Mouse (Mus musculus) neural tube, embryonic 12.5 days (tissue): ENCODE measurements around the gene Sorl1. TPM values are rescaled to one million over a fixed set of nuclear protein-coding genes. Genes with fewer than 3 reads are reported as not detected.
A peak's percentile ranks its signal among the peaks of the same experiment; 100 is the strongest.

ENCODE experiments used
- ATAC-seq: fragments of 200-750 bp; cut with Nextera tagmentation; 2 replicates; pipeline ENCODE4 v1.8.0; 2017; ENCODE audit warnings: low read depth, mild to moderate bottlenecking, moderate TSS enrichment, moderate library complexity; ENCODE audit not compliant: low FRiP score
- H3K27ac ChIP-seq: fragments of 300-500 bp; sonication (generic); 2 replicates; pipeline ENCODE4 v1.5.1; 2016
- H3K27me3 ChIP-seq: fragments of 300-500 bp; sonication (generic); replicated peaks from 2 replicates; pipeline ENCODE4 v1.6.1; 2016; ENCODE audit warnings: mild to moderate bottlenecking
- H3K36me3 ChIP-seq: fragments of 300-500 bp; sonication (generic); 2 replicates; pipeline ENCODE4 v1.6.1; 2016; ENCODE audit warnings: mild to moderate bottlenecking
- H3K4me1 ChIP-seq: fragments of 300-500 bp; sonication (generic); 2 replicates; pipeline ENCODE4 v1.6.1; 2016
- H3K4me2 ChIP-seq: fragments of 300-500 bp; sonication (generic); replicated peaks from 2 replicates; pipeline ENCODE4 v1.6.1; 2016; ENCODE audit warnings: mild to moderate bottlenecking
- H3K4me3 ChIP-seq: fragments of 300-500 bp; sonication (generic); 2 replicates; pipeline ENCODE4 v1.5.1; 2016
- H3K9ac ChIP-seq: fragments of 300-500 bp; sonication (generic); 2 replicates; pipeline ENCODE4 v1.6.1; 2016; ENCODE audit warnings: mild to moderate bottlenecking
- H3K9me3 ChIP-seq: fragments of 300-500 bp; sonication (generic); 2 replicates; pipeline ENCODE4 v1.6.1; 2016; ENCODE audit warnings: mild to moderate bottlenecking
- WGBS: fragments of 180-500 bp; shearing (Covaris S2); methylation state at CpG from one replicate; pipeline ENCODE4 v1.1.7; 2016; 5-methylcytosine and 5-hydroxymethylcytosine counted together
- polyA plus RNA-seq: library from polyadenylated mRNA; unstranded; fragments of >200 nt; fragmentation: Nextera tagmentation; extraction: Ambion mirVana; gene quantifications from 2 replicates; pipeline ENCODE4 v1.2.1, GENCODE M21; 2016

Gene Sorl1
- 16.4 and 16.6 TPM in 2 replicates for polyA plus RNA-seq

DNA sequence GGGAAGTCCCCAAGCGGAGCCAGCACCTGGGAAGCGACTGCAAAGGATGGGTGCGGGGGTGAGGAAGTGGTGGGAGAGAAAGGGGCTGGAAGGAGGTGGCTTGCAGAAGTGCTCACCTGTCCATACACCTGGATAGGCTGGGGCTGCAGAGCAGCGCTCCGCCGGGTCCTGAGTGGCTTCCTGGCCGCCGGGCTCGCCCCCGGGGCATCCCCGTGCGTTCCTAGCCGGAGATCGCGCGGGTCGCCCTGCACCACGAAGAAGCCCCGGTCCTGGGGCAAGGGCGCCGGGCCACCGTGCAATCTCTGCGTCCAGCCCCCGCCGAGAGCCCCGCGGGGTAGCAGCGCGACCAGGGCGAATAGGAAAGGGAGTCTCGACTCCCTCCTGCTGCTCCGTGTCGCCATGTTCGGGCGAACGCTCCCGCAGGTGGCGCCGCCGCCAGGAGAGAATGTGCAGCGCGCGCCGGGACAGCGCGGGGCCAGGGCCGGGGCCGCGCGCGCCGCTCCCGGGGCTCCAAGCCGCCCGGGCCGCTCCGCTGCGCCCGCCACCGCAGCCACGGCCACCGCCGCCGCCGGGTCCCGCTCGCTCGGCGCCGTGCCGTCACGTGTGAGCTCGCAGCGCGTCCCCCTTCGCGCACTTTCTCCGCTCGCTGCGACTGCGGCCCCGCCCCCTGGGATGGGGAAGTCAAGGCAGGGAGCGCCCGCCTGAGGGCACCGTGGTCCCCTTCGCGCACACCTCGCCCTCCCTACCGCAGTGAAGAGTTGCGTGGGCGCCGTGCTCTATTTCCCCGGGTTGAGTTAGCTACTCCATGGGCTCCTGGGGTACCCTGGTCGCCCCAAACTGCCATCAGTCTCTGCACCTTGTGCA lies at the start of gene Sorl1:
Sorl1 (minus strand) TSS at position 585 of the 864 bp plus-strand sequence.
- Histone ChIP-seq H3K4me2 (peak within 1 kb of the TSS; percentile 96), H3K27me3 (no peaks in the 10 kb centered on the region; the same call in 1 of the 2 replicates), H3K9me3 (no peaks in the 10 kb centered on the region), H3K9ac (peak within 1 kb of the TSS; percentile 88), H3K4me3 (peak within 1 kb of the TSS; percentile 61), H3K4me1 (peaks cover 26% of the 10 kb centered on the region), H3K36me3 (no peaks in the 10 kb centered on the region), H3K27ac (peak within 1 kb of the TSS; percentile 15; the same call in 1 of the 2 replicates)
- ATAC-seq = peak; percentile 80
- under 1% methylated on average over 92 of the region's 94 CpGs for WGBS

DNA sequence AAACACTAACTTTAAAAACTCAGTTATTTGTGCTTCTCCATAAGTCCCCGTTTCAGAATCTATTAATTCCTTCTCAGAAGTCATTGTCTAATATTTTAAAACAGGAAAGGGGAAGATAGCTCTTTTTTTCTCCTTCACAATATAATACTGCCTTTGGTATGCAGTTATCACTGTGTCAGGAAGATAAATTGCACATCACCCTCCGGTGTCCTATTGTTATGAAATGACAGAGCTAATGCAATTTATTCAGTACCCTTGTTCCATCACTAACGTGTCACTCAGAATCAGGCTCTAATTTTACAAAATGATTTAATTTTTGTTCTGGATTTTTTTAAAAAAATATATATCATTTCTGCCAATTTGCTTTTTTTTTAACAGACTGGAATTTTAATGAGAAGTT lies 49.7 kb upstream of the Sorl1 start:
- H3K27ac ChIP-seq = no peak overlapping the region
- 66% methylated on average over 3 of the region's 3 CpGs for WGBS
- no peak for ATAC-seq
- H3K4me3 ChIP-seq = no peak overlapping the region
- H3K4me1 ChIP-seq = peaks cover under 1% of the 10 kb centered on the region; the same call in 1 of the 2 replicates
- H3K9me3 ChIP-seq = no peaks in the 10 kb centered on the region
- H3K9ac ChIP-seq = no peak overlapping the region
- no peaks in the 10 kb centered on the region for H3K36me3 ChIP-seq
- H3K27me3 ChIP-seq = no peaks in the 10 kb centered on the region
- H3K4me2 ChIP-seq = no peak overlapping the region

DNA sequence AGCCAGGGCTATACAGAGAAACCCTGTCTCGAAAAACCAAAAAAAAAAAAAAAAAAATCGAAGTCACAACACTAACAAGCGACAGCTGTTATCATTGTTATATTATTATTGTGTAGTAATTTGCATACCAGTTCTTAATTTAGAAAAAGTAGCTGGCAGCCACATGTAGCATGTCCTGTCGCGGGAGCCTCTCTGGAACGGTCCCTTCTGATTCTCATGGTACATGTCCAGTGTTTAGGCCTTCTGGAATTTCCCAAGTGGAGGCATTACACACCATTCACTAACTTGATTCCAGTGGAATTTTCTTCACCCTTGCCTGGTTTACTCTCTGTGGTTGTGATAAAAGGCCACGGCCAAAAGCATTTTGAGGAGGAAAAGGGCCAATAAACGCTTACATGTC lies 45.4 kb upstream of the Sorl1 start:
- WGBS = 90% methylated on average over 8 of the region's 8 CpGs
- Histone ChIP-seq H3K4me3 (no peak overlapping the region), H3K9me3 (0 out of 2 replicates have a peak, but pooled peaks cover 9% of the 10 kb centered on the region), H3K4me1 (no peaks in the 10 kb centered on the region), H3K27me3 (no peaks in the 10 kb centered on the region), H3K9ac (no peak overlapping the region), H3K4me2 (no peak overlapping the region), H3K27ac (no peak overlapping the region), H3K36me3 (no peaks in the 10 kb centered on the region)
- no peak for ATAC-seq

DNA sequence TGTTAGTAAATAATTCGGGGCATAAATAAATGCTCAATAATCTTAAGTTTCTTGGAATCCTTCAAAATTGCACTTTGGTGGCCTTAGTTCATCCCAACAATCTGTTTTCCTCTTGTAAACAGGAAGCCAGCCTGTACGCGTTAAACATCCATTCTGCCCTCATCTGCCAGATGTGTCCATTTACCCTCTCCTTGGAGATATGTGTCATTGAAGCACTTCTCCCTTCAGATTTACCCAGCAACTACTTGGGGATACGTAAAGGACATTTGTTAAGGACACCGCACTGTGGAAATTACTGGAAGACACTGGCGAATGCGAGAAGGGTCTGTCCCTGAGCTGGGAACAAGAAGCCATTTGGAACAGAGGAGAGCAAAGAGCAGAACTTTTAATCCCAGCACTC lies 44.9 kb upstream of the Sorl1 start:
- Histone ChIP-seq H3K4me3 (no peak overlapping the region), H3K4me1 (no peaks in the 10 kb centered on the region), H3K4me2 (no peak overlapping the region), H3K9me3 (0 out of 2 replicates have a peak, but pooled peaks cover 9% of the 10 kb centered on the region), H3K27ac (no peak overlapping the region), H3K9ac (no peak overlapping the region), H3K36me3 (no peaks in the 10 kb centered on the region), H3K27me3 (no peaks in the 10 kb centered on the region)
- 93% methylated on average over 7 of the region's 7 CpGs for WGBS
- ATAC-seq = no peak

DNA sequence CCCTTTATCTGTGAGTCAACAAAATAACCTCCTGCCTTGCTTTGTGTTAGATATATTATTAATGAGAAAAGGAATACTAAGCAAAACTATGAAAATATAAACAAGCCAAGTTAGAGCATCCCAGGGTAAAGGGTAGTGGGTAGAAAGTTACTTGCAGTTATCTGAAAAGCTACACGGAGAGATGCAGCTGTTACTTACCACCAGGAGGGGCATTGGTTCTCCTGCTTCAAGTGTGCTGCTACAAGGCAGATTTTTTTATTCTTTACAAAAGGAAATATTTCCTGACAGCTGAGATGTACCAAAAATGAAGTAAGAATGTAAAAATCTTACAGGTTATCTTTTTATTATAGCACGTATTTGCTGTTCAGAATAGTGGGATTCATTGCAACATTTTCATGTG lies 40.8 kb upstream of the Sorl1 start:
- Histone ChIP-seq H3K27ac (no peak overlapping the region), H3K4me3 (no peak overlapping the region), H3K27me3 (no peaks in the 10 kb centered on the region), H3K36me3 (no peaks in the 10 kb centered on the region), H3K9ac (no peak overlapping the region), H3K9me3 (0 out of 2 replicates have a peak, but pooled peaks cover 9% of the 10 kb centered on the region), H3K4me1 (no peaks in the 10 kb centered on the region), H3K4me2 (no peak overlapping the region)
- ATAC-seq = no peak
- 81% methylated on average over 2 of the region's 2 CpGs for WGBS

DNA sequence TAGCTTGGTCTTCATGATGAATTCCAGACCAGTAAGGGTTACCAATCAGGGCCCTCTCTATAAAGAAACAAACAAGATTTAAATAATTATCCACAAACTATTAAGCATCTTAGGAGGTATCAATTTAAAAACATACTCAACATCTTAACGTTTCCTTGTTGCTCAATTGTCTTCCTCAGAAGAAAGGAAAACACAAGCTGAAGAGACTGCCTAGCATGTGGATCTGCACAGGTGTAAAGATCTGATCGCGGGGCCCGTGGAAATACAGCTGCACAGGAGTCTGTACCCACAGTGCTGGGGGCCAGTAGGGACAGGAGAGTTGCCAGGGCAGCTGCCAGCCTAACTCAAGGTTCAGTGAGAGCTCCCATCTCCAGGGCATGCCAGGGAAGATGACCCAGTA lies 38.9 kb upstream of the Sorl1 start:
- Histone ChIP-seq H3K36me3 (no peaks in the 10 kb centered on the region), H3K27ac (no peak overlapping the region), H3K9ac (no peak overlapping the region), H3K27me3 (no peaks in the 10 kb centered on the region), H3K9me3 (0 out of 2 replicates have a peak, but pooled peaks cover 9% of the 10 kb centered on the region), H3K4me2 (no peak overlapping the region), H3K4me3 (no peak overlapping the region), H3K4me1 (no peaks in the 10 kb centered on the region)
- ATAC-seq = no peak
- WGBS = 75% methylated on average over 4 of the region's 4 CpGs

DNA sequence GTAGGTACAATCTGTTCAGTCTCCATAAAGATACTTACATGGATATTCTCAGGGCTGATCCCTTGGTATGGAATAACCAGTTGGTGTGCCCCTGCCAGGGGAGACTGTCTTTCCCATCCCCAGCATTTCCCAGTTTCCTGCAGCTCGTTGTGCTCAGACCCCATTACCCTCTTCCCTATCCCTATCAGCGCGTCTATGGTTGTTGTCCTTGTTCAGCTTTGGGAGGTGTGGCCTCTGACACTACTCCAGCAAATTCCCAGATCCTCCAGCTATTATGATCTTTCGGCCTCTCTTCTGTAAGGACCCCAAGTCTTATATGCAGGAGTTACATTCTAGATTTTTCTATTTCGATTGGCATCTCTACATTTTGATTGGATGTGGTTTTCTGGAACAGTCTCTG lies 35.3 kb upstream of the Sorl1 start:
- Histone ChIP-seq H3K9me3 (no peaks in the 10 kb centered on the region), H3K36me3 (no peaks in the 10 kb centered on the region), H3K27me3 (no peaks in the 10 kb centered on the region), H3K27ac (no peak overlapping the region), H3K4me3 (no peak overlapping the region), H3K4me2 (no peak overlapping the region), H3K9ac (no peak overlapping the region), H3K4me1 (no peaks in the 10 kb centered on the region)
- 66% methylated on average over 5 of the region's 5 CpGs for WGBS
- no peak for ATAC-seq

DNA sequence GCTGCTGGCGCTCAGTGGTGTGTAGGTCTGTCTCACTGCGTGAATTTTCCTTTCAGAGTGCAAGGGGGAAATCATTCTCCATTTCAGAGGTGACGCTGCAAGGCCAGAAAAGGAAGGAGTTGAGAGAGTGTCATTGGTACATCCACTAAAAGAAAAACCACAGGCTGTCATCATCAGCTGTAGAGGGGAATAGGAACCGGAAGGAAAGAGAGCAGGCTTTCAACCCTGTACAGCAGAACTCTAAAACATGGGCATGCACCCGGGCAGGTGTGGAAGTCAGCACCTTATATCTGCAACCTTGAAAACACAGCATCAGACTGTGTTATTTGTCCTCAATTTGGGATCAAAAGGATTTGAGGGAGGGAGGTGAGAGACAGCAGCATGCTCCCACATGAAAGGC lies 34.6 kb upstream of the Sorl1 start:
- H3K36me3 ChIP-seq = no peaks in the 10 kb centered on the region
- no peak overlapping the region for H3K4me3 ChIP-seq
- no peak overlapping the region for H3K9ac ChIP-seq
- no peaks in the 10 kb centered on the region for H3K9me3 ChIP-seq
- 73% methylated on average over 5 of the region's 5 CpGs for WGBS
- no peak overlapping the region for H3K4me2 ChIP-seq
- H3K27ac ChIP-seq = no peak overlapping the region
- H3K27me3 ChIP-seq = no peaks in the 10 kb centered on the region
- no peaks in the 10 kb centered on the region for H3K4me1 ChIP-seq
- no peak for ATAC-seq

DNA sequence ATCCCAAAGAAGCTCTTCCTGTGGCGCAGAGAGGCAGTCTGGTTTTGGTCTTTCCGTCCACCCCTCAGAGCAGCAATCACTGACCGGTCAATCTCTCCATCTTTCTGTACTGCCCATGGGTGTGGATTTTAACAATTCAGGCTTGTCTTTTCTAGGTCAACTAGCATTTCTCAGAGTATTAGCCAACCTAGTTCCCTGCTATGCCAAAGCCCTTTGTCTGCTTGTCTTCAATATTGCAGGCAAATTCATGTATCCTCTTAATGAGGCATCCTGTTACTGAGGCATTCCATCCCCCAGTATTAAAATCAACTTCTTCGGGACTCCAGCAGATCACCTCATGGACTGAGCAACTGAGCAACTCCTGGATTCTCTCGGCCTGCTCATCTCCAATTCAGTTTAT lies 33.9 kb upstream of the Sorl1 start:
- Histone ChIP-seq H3K36me3 (no peaks in the 10 kb centered on the region), H3K9ac (no peak overlapping the region), H3K4me3 (no peak overlapping the region), H3K4me2 (no peak overlapping the region), H3K27ac (no peak overlapping the region), H3K4me1 (no peaks in the 10 kb centered on the region), H3K27me3 (no peaks in the 10 kb centered on the region), H3K9me3 (no peaks in the 10 kb centered on the region)
- WGBS = 94% methylated on average over 5 of the region's 5 CpGs
- ATAC-seq = no peak

DNA sequence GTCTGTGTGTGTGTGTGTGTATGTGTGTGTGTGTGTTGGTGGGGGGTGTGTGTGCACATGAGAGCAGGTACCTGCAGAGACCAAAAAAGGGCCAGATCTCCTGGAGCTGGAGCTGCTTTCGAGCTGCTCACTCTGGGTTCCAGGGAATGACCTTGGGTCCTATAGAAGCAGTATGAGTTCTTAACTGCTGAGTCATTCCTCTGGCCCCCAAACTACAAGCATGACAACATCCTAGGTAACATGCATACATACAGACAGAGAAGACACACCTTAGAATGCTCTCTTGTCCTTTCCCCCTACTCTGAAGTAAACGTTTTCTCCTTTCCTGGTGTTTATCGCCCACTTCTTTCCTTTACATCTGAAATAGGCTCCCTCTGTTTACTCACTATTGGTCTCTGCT lies 32.5 kb upstream of the Sorl1 start:
- no peaks in the 10 kb centered on the region for H3K27me3 ChIP-seq
- H3K4me1 ChIP-seq = no peaks in the 10 kb centered on the region
- no peak overlapping the region for H3K27ac ChIP-seq
- ATAC-seq = no peak
- no peaks in the 10 kb centered on the region for H3K36me3 ChIP-seq
- WGBS = 84% methylated on average over 3 of the region's 3 CpGs
- H3K9me3 ChIP-seq = no peaks in the 10 kb centered on the region
- H3K4me3 ChIP-seq = no peak overlapping the region
- H3K4me2 ChIP-seq = no peak overlapping the region
- H3K9ac ChIP-seq = no peak overlapping the region

DNA sequence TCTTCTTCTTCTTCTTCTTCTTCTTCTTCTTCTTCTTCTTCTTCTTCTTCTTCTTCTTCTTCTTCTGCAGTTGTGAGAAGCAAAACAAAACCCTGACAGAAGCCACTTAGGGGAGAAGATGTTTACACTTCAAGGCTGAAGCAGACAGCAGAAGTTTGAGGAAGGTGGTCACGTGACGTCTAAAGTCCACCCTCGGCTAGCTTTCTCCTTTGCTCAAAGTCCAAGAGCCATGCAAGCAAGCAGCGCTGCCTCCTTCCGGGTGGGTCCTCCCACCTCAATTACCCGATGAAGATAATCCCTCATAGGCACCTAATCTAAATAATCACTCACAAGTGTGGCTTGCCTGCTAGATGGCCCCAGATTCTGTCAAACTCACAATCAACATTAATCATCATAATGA lies 30.6 kb upstream of the Sorl1 start:
- H3K27ac ChIP-seq = no peak overlapping the region
- ATAC-seq = no peak
- H3K4me1 ChIP-seq = no peaks in the 10 kb centered on the region
- no peaks in the 10 kb centered on the region for H3K27me3 ChIP-seq
- no peak overlapping the region for H3K9ac ChIP-seq
- H3K9me3 ChIP-seq = no peaks in the 10 kb centered on the region
- no peak overlapping the region for H3K4me3 ChIP-seq
- H3K4me2 ChIP-seq = no peak overlapping the region
- 94% methylated on average over 6 of the region's 6 CpGs for WGBS
- H3K36me3 ChIP-seq = no peaks in the 10 kb centered on the region

DNA sequence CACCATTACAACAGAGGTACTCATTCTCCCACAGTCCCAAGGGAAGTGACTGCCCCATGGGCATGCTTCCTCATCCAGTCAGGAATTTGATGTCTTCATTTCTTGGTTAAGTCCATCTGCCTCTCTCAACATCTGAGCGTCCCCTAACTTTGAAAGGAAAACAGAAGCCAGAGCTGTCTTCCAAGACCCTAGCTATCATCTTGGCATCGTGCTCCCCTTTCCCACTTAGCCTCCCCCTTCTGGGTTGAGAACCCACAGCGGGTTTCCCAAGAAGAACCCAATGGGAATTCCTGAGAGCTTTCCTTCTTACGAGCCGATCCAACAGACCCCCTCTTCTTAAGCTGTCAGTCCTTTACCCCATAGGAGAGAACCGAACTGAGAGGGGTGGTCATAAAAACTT lies 24.7 kb upstream of the Sorl1 start:
- no peak overlapping the region for H3K4me3 ChIP-seq
- WGBS = 83% methylated on average over 6 of the region's 6 CpGs
- H3K9ac ChIP-seq = no peak overlapping the region
- H3K27ac ChIP-seq = no peak overlapping the region
- no peaks in the 10 kb centered on the region for H3K36me3 ChIP-seq
- no peaks in the 10 kb centered on the region for H3K27me3 ChIP-seq
- no peaks in the 10 kb centered on the region for H3K9me3 ChIP-seq
- no peak for ATAC-seq
- no peak overlapping the region for H3K4me2 ChIP-seq
- no peaks in the 10 kb centered on the region for H3K4me1 ChIP-seq

DNA sequence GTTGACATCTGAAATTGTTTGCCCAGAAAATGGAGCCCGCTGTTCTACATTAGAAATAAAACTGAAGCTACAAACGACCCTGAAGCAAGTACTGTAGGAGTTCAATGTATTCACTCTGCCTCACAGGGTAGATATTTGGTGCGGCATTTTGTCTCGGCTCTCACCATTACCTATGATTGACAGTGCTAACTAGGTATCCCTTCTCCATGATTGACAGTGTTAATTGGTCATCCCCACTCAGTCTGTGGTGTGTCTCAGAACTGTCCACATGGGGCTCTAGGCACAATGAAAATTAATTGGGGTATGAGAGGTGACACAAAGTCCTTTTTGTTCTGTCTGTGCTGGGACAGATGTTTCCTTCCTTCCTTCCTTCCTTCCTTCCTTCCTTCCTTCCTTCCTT lies 23.9 kb upstream of the Sorl1 start:
- no peak overlapping the region for H3K4me3 ChIP-seq
- WGBS = 90% methylated on average over 4 of the region's 4 CpGs

More for the DNA sequence above, 23.9 kb upstream of the Sorl1 start:
- H3K27me3 ChIP-seq = no peaks in the 10 kb centered on the region
- no peaks in the 10 kb centered on the region for H3K36me3 ChIP-seq
- H3K4me1 ChIP-seq = no peaks in the 10 kb centered on the region
- no peak for ATAC-seq
- no peak overlapping the region for H3K9ac ChIP-seq
- H3K4me2 ChIP-seq = no peak overlapping the region
- no peaks in the 10 kb centered on the region for H3K9me3 ChIP-seq
- H3K27ac ChIP-seq = no peak overlapping the region
